Mouse (Mus musculus) lung, embryonic 16.5 days (tissue): ENCODE results near the gene Mtr. TPM values are rescaled to one million over a fixed set of nuclear protein-coding genes. Genes with fewer than 3 reads are reported as not detected.

Experiments
- ATAC-seq: fragments of 200-750 bp; cut with Nextera tagmentation; 2 replicates; pipeline ENCODE4 v1.8.0; 2017; ENCODE audit warnings: low read depth, mild to moderate bottlenecking, moderate library complexity
- H3K27ac ChIP-seq: fragments of 300-500 bp; sonication (generic); 2 replicates; pipeline ENCODE4 v1.5.1; 2014; ENCODE audit warnings: mild to moderate bottlenecking, control low read depth, low read length
- H3K27me3 ChIP-seq: fragments of 300-500 bp; sonication (generic); 2 replicates; pipeline ENCODE4 v1.6.1; 2014; ENCODE audit warnings: low read depth, low read length, mixed read lengths; ENCODE audit not compliant: control insufficient read depth, insufficient read depth
- H3K36me3 ChIP-seq: fragments of 300-500 bp; sonication (generic); 2 replicates; pipeline ENCODE4 v1.6.1; 2014; ENCODE audit warnings: low read length; ENCODE audit not compliant: control insufficient read depth, insufficient read depth
- H3K4me1 ChIP-seq: fragments of 300-500 bp; sonication (generic); replicated peaks from 2 replicates; pipeline ENCODE4 v1.6.1; 2014; ENCODE audit warnings: low read length, mixed read lengths; ENCODE audit not compliant: control insufficient read depth, insufficient read depth
- H3K4me2 ChIP-seq: fragments of 300-500 bp; sonication (generic); 2 replicates; pipeline ENCODE4 v1.6.1; 2014; ENCODE audit warnings: low read depth, low read length, control low read depth
- H3K4me3 ChIP-seq: fragments of 300-500 bp; sonication (generic); 2 replicates; pipeline ENCODE4 v1.5.1; 2014; ENCODE audit warnings: mild to moderate bottlenecking, low read length, control low read depth
- H3K9ac ChIP-seq: fragments of 300-500 bp; sonication (generic); 2 replicates; pipeline ENCODE4 v1.6.1; 2014; ENCODE audit warnings: low read length, control low read depth
- H3K9me3 ChIP-seq: fragments of 300-500 bp; sonication (generic); 2 replicates; pipeline ENCODE4 v1.6.1; 2016; ENCODE audit warnings: low read length; ENCODE audit not compliant: control insufficient read depth
- WGBS: fragments of 180-500 bp; shearing (Covaris S2); extraction: QIAGEN DNeasy Blood & Tissue Kit; methylation state at CpG from one replicate; pipeline ENCODE4 v1.1.7; 2014; 5-methylcytosine and 5-hydroxymethylcytosine counted together
- polyA plus RNA-seq: library from polyadenylated mRNA; unstranded; fragments of >200 nt; fragmentation: Nextera tagmentation; extraction: Ambion mirVana; gene quantifications from 2 replicates; pipeline ENCODE4 v1.2.1, GENCODE M21; 2015

The Mtr gene
- 15.3 and 15.6 TPM in 2 replicates for polyA plus RNA-seq

GRCm38 (mm10) chr13:12257391-12258380 is at the start of gene Mtr:
TSS of gene Mtr (minus strand) at chr13:12258113.
- peak within 1 kb of the TSS; percentile 89 for H3K9ac ChIP-seq
- peak within 1 kb of the TSS; percentile 92 for H3K4me3 ChIP-seq
- WGBS, result under 1% methylated on average over 69 of the region's 69 CpGs

GRCm38 (mm10) chr13:12307286-12307685 is 49.4 kb upstream of the Mtr start:
- Histone ChIP-seq H3K27ac (no peak overlapping the region), H3K4me1 (0 out of 2 replicates have a peak, but pooled peaks cover 4% of the 10 kb centered on the region)
- 60% methylated on average over 4 of the region's 4 CpGs for WGBS

More at GRCm38 (mm10) chr13:12257391-12258380, at the start of gene Mtr:
- ATAC-seq, result peak; percentile 100
- peaks cover 10% of the 10 kb centered on the region for H3K4me1 ChIP-seq
- peaks cover 4% of the 10 kb centered on the region; the same call in 1 of the 2 replicates for H3K9me3 ChIP-seq
- H3K27me3 ChIP-seq, result no peaks in the 10 kb centered on the region
- H3K27ac ChIP-seq, result peak within 1 kb of the TSS; percentile 92
- H3K4me2 ChIP-seq, result peak within 1 kb of the TSS; percentile 71
- peaks cover 6% of the 10 kb centered on the region for H3K36me3 ChIP-seq

GRCm38 (mm10) chr13:12305540-12305939 is 47.6 kb upstream of the Mtr start:
- Histone ChIP-seq H3K9ac (no peak overlapping the region), H3K9me3 (no peaks in the 10 kb centered on the region), H3K27ac (no peak overlapping the region), H3K36me3 (no peaks in the 10 kb centered on the region), H3K4me1 (no peaks in the 10 kb centered on the region), H3K27me3 (no peaks in the 10 kb centered on the region), H3K4me2 (no peak overlapping the region), H3K4me3 (no peak overlapping the region)
- 80% methylated on average over 8 of the region's 8 CpGs for WGBS
- ATAC-seq, result no peak

More at GRCm38 (mm10) chr13:12307286-12307685, 49.4 kb upstream of the Mtr start:
- H3K4me2 ChIP-seq, result no peak overlapping the region
- H3K27me3 ChIP-seq, result no peaks in the 10 kb centered on the region
- no peak overlapping the region for H3K4me3 ChIP-seq
- H3K9me3 ChIP-seq, result no peaks in the 10 kb centered on the region
- no peak overlapping the region for H3K9ac ChIP-seq
- H3K36me3 ChIP-seq, result no peaks in the 10 kb centered on the region
- no peak for ATAC-seq

GRCm38 (mm10) chr13:12304991-12305390 is 47.1 kb upstream of the Mtr start:
- Histone ChIP-seq H3K36me3 (no peaks in the 10 kb centered on the region), H3K27me3 (no peaks in the 10 kb centered on the region), H3K4me1 (no peaks in the 10 kb centered on the region), H3K9ac (no peak overlapping the region), H3K9me3 (no peaks in the 10 kb centered on the region), H3K4me3 (no peak overlapping the region), H3K4me2 (no peak overlapping the region), H3K27ac (no peak overlapping the region)
- ATAC-seq, result no peak
- 88% methylated on average over 5 of the region's 5 CpGs for WGBS

GRCm38 (mm10) chr13:12297777-12298176 is 39.9 kb upstream of the Mtr start:
- H3K9me3 ChIP-seq, result no peaks in the 10 kb centered on the region
- H3K36me3 ChIP-seq, result no peaks in the 10 kb centered on the region
- no peak overlapping the region for H3K4me2 ChIP-seq
- H3K4me3 ChIP-seq, result no peak overlapping the region
- ATAC-seq, result no peak
- 60% methylated on average over 6 of the region's 6 CpGs for WGBS
- H3K27me3 ChIP-seq, result no peaks in the 10 kb centered on the region
- 0 out of 2 replicates have a peak, but pooled peaks cover 4% of the 10 kb centered on the region for H3K4me1 ChIP-seq
- H3K9ac ChIP-seq, result no peak overlapping the region
- no peak overlapping the region for H3K27ac ChIP-seq

- WGBS, result 76% methylated on average over 3 of the region's 3 CpGs
- no peak for ATAC-seq
- no peaks in the 10 kb centered on the region for H3K27me3 ChIP-seq
- H3K4me3 ChIP-seq, result no peak overlapping the region
- H3K27ac ChIP-seq, result no peak overlapping the region
- no peaks in the 10 kb centered on the region for H3K9me3 ChIP-seq
- 0 out of 2 replicates have a peak, but pooled peaks cover 4% of the 10 kb centered on the region for H3K4me1 ChIP-seq
- no peaks in the 10 kb centered on the region for H3K36me3 ChIP-seq
- no peak overlapping the region for H3K4me2 ChIP-seq
- H3K9ac ChIP-seq, result no peak overlapping the region
These were observed 38.8 kb upstream of the Mtr start for GRCm38 (mm10) chr13:12296701-12297100.

- Histone ChIP-seq H3K9me3 (no peaks in the 10 kb centered on the region), H3K4me1 (0 out of 2 replicates have a peak, but pooled peaks cover 4% of the 10 kb centered on the region), H3K4me3 (no peak overlapping the region), H3K4me2 (no peak overlapping the region), H3K27me3 (no peaks in the 10 kb centered on the region), H3K9ac (no peak overlapping the region), H3K36me3 (no peaks in the 10 kb centered on the region), H3K27ac (no peak overlapping the region)
- 73% methylated on average over 7 of the region's 7 CpGs for WGBS
- ATAC-seq, result peak; percentile 53; the same call in 1 of the 2 replicates
These were observed 35.9 kb upstream of the Mtr start for GRCm38 (mm10) chr13:12293810-12294209.

- Histone ChIP-seq H3K4me1 (0 out of 2 replicates have a peak, but pooled peaks cover 4% of the 10 kb centered on the region), H3K27ac (no peak overlapping the region), H3K4me2 (no peak overlapping the region), H3K36me3 (no peaks in the 10 kb centered on the region), H3K9me3 (no peaks in the 10 kb centered on the region), H3K9ac (no peak overlapping the region), H3K27me3 (no peaks in the 10 kb centered on the region), H3K4me3 (no peak overlapping the region)
- ATAC-seq, result no peak
- 87% methylated on average over 7 of the region's 7 CpGs for WGBS
These were observed 32.8 kb upstream of the Mtr start for GRCm38 (mm10) chr13:12290700-12291099.

- H3K4me2 ChIP-seq, result no peak overlapping the region
- H3K27ac ChIP-seq, result peak overlapping the region; percentile 64
- no peaks in the 10 kb centered on the region for H3K36me3 ChIP-seq
- no peak overlapping the region for H3K4me3 ChIP-seq
- WGBS, result 30% methylated on average over 11 of the region's 11 CpGs
- H3K9me3 ChIP-seq, result no peaks in the 10 kb centered on the region
- no peak overlapping the region for H3K9ac ChIP-seq
- ATAC-seq, result peak; percentile 93
- H3K4me1 ChIP-seq, result 0 out of 2 replicates have a peak, but pooled peaks cover 2% of the 10 kb centered on the region
- H3K27me3 ChIP-seq, result no peaks in the 10 kb centered on the region
These were observed 26.6 kb upstream of the Mtr start for GRCm38 (mm10) chr13:12284528-12284927.
